Mouse (Mus musculus) T-helper 17 cell (primary cell): Measurements from ENCODE around the gene Disp2.

Source experiments
- in situ Hi-C, 2 experiments: fragments of 300-600 bp; cut with MboI, MseI; formaldehyde crosslinking; loops; 1 replicate in 1 of 2; 2 replicates in 1 of 2; pipeline ENCODE4 v1.15.1; 2025; ENCODE audit warnings: high pct_unique_total_duplicates in 2 of 2

The Disp2 gene

GRCm38 (mm10) chr2:118834061-118834460 lies 54.5 kb downstream of the Disp2 start:
- in situ Hi-C loops = loop anchor here in 1 of 2 experiments (25.0 kb wide), 1 partner anchor 897 kb away; no protein-coding TSS in a partner anchor

DNA sequence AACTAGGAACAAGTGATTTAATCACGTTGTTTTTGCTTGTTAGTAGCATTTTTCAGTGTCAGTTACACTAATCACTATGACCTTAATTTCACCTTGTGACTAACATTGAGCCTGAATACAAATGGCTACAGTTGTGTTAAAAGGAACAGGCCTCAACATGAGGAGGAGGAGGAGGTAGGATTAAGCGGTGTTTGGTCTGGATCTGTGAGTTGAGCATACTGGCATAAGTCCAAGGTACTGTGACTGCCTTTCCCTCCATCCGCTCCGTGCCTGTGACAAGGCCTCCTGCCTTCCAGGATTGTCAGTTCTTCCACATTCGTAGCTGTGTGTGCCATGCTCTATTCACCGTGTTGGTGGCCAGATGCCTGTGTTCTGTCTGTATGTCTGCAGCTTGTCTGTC lies 55.6 kb downstream of the Disp2 start:
- in situ Hi-C loops = loop anchor here in 1 of 2 experiments (25.0 kb wide), 1 partner anchor 898 kb away; no protein-coding TSS in a partner anchor

DNA sequence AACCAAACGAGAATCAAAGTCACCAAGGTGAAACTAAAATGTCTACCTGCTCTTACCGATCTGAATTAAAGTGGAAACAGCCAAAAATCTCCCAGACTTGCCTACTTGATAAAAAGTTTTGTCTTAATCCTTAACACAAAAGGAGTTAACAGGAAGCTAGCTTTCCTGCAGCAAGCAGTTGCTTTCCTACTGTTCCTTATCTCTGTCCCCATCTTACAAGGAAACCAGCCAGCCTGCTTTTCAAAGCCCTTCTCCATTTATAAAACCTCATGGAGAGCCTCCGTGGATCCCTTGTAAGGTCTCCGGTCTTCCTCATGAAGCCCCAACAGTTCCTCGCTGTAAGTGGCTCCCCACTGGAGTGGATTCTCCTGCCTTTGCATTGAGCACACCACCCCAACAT lies 58.8 kb downstream of the Disp2 start:
- in situ Hi-C loops = loop anchor here in 1 of 2 experiments (25.0 kb wide), 1 partner anchor 901 kb away; no protein-coding TSS in a partner anchor

GRCm38 (mm10) chr2:118841186-118841585 lies 61.7 kb downstream of the Disp2 start:
- in situ Hi-C loops = loop anchor here in 1 of 2 experiments (25.0 kb wide), 1 partner anchor 904 kb away; no protein-coding TSS in a partner anchor

DNA sequence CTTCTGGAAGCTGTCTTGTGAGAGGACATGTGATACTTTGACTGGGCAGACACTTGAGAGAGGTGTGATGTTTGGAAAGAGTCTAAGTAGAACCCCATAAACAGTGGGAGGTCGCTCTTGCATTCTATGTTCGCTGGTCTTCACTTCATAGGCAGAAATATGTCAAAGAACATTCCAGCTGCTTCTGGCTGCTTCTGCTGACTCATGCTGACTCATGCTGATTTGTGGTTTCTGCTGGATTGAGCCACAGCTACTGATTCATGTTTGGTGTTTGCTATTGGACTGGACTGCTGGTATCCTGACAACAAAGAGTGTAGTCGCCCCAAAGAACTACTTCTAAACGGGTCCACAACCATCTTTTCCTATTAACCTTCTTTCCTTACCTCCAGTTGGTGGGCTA lies 62.3 kb downstream of the Disp2 start:
- in situ Hi-C loops = loop anchor here in 1 of 2 experiments (25.0 kb wide), 1 partner anchor 904 kb away; no protein-coding TSS in a partner anchor

GRCm38 (mm10) chr2:118844427-118844826 lies 64.9 kb downstream of the Disp2 start:
- in situ Hi-C loops = loop anchor here in 1 of 2 experiments (25.0 kb wide), 1 partner anchor 907 kb away; no protein-coding TSS in a partner anchor

DNA sequence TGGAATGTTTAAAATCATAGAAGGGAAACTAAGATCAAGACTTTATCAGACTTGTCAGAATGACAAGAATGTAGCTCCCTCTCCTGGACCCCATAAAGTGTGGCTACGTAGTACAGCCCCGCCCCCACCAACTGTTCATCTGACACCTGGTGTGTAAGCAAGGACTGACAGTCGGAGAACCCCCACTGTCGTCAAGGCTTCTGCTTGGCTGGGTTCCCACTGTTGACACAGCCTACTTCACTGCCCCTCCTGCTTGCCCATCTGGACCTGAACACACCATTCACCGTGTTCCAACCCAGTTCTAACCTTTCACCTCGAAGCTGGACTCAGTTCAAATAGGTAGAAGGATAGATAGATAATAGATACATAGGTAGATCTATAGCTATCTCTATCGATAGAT lies 66.7 kb downstream of the Disp2 start:
- in situ Hi-C loops = loop anchor here in 1 of 2 experiments (25.0 kb wide), 1 partner anchor 909 kb away; no protein-coding TSS in a partner anchor

- in situ Hi-C loops = no loop called here
Observed at GRCm38 (mm10) chr2:118851756-118852155, 72.2 kb downstream of the Disp2 start.
